In the genomic region with DNA sequence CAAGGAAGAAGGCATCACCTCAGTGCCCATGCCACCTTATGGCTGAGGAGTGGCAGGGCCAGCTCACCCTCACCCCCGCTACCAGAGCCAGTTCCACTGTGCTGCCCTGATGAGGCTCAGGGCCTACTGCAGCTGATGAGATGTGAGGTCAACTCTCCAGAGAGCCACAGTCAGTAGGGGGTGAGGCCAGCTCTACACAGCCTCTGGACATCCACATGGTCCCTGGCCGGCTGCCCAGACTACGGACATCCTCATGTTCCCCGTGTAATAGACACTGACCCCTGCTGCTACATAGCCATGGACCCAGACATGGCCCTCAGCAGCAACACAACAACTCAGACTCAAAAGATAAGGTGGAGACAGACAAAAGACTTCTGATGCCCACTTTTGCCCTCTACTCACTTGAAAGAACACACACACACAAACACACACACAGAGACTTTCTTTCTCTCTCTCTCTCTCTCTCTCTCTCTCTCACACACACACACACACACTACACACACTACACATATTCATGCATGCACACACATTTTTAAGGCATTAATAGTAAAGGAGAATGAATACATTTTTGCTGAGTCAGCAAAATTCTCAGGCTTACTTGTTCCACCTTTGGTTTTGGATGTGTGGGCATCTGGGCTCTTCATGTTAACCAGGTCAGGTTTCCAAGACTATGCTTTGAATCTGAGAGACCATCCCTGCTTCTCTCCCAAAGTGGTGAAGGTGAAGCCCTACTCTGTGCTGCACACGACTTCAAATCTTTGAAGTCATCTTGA, we compare ENCODE assay signal across 10 mouse cellular contexts.
DNase-seq lines count a peak whose midpoint lies in the region; ATAC-seq and TF ChIP-seq lines count a peak whose summit lies in the region.
"Had no signal": no experiment of that assay in that cellular context is flagged by ENCODE, and none has a peak within 500 bp of the region (broad histone marks: within the 10 kb centered on the region; RNA-seq: fewer than 3 reads in every experiment).

No protein-coding gene starts in this region.

- H3K36me3 ChIP-seq in lung, embryonic 14.5 days (ENCODE audit: insufficient read depth), result no peaks in the 10 kb centered on the region
- no peaks in the 10 kb centered on the region for H3K36me3 ChIP-seq in kidney, embryonic 16.5 days (ENCODE audit: insufficient read depth, low read length)
- H3K36me3 ChIP-seq in limb, embryonic 10.5 days, result no peaks in the 10 kb centered on the region
- H3K36me3 ChIP-seq: liver, embryonic 15.5 days; neural tube, embryonic 13.5 days had no signal

- H3K27me3 ChIP-seq in lung, embryonic 14.5 days (ENCODE audit: insufficient read depth, low read length), result no peaks in the 10 kb centered on the region
- no peaks in the 10 kb centered on the region for H3K27me3 ChIP-seq in kidney, embryonic 16.5 days (ENCODE audit: insufficient read depth, low read length)
- H3K27me3 ChIP-seq in limb, embryonic 10.5 days (ENCODE audit: low read depth, poor library complexity, severe bottlenecking), result no peaks in the 10 kb centered on the region
- H3K27me3 ChIP-seq: liver, embryonic 15.5 days; neural tube, embryonic 13.5 days had no signal

- ATAC-seq in lung, embryonic 14.5 days (ENCODE audit: insufficient read depth), result peak; percentile 73; the same call in 1 of the 2 replicates
- peak; percentile 59; the same call in 1 of the 2 replicates for ATAC-seq in kidney, embryonic 16.5 days (ENCODE audit: low FRiP score, low TSS enrichment)
- ATAC-seq in megakaryocyte-erythroid progenitor cell, adult 5-6 weeks (replicated peaks; ENCODE audit: low FRiP score, low TSS enrichment, poor library complexity, severe bottlenecking), result 0 out of 2 replicates have a peak, but pooled peaks have one; percentile 22

- no peak overlapping the region for H3K9ac ChIP-seq in lung, embryonic 14.5 days
- H3K9ac ChIP-seq in kidney, embryonic 16.5 days (replicated peaks; ENCODE audit: low read length), result no peak overlapping the region
- H3K9ac ChIP-seq: liver, embryonic 15.5 days; neural tube, embryonic 13.5 days had no signal

- no peak for TF ChIP-seq CTCF in lung, embryonic 14.5 days (IDR thresholded peaks at IDR 0.05; ENCODE audit: low read depth)

- WGBS in lung, embryonic 14.5 days, result 67% methylated on average over 5 of the region's 5 CpGs
- 78% methylated on average over 5 of the region's 5 CpGs for WGBS in kidney, embryonic 16.5 days
- WGBS in limb, embryonic 10.5 days, result 95% methylated on average over 5 of the region's 5 CpGs

- H3K4me2 ChIP-seq in lung, embryonic 14.5 days, result no peak overlapping the region
- H3K4me2 ChIP-seq in kidney, embryonic 16.5 days (replicated peaks; ENCODE audit: low read depth, low read length), result no peak overlapping the region
- H3K4me2 ChIP-seq: liver, embryonic 15.5 days; neural tube, embryonic 13.5 days had no signal

- H3K4me1 ChIP-seq in lung, embryonic 14.5 days (ENCODE audit: insufficient read depth), result no peaks in the 10 kb centered on the region
- peaks cover 6% of the 10 kb centered on the region; the same call in 1 of the 2 replicates for H3K4me1 ChIP-seq in kidney, embryonic 16.5 days (ENCODE audit: insufficient read depth, low read length)
- peaks cover 8% of the 10 kb centered on the region for H3K4me1 ChIP-seq in limb, embryonic 10.5 days
- H3K4me1 ChIP-seq: liver, embryonic 15.5 days; neural tube, embryonic 13.5 days had no signal

- intact Hi-C loops in left cerebral cortex, postnatal 25 days (cut with DNase I), result no loop called here

- H3K4me3 ChIP-seq in lung, embryonic 14.5 days (ENCODE audit: low read depth, low read length), result no peak overlapping the region
- no peak overlapping the region for H3K4me3 ChIP-seq in kidney, embryonic 16.5 days (ENCODE audit: low read length)
- no peak overlapping the region for H3K4me3 ChIP-seq in limb, embryonic 10.5 days
- H3K4me3 ChIP-seq: liver, embryonic 15.5 days; neural tube, embryonic 13.5 days had no signal

- H3K9me3 ChIP-seq in lung, embryonic 14.5 days (ENCODE audit: low read depth, low read length), result no peaks in the 10 kb centered on the region
- H3K9me3 ChIP-seq in kidney, embryonic 16.5 days (ENCODE audit: low read length), result no peaks in the 10 kb centered on the region
- no peaks in the 10 kb centered on the region for H3K9me3 ChIP-seq in limb, embryonic 10.5 days (replicated peaks)
- H3K9me3 ChIP-seq: liver, embryonic 15.5 days; neural tube, embryonic 13.5 days had no signal

- no peak overlapping the region for H3K27ac ChIP-seq in lung, embryonic 14.5 days (ENCODE audit: low read depth)
- H3K27ac ChIP-seq in kidney, embryonic 16.5 days (ENCODE audit: low read length), result no peak overlapping the region
- H3K27ac ChIP-seq in limb, embryonic 10.5 days, result no peak overlapping the region
- H3K27ac ChIP-seq: liver, embryonic 15.5 days; neural tube, embryonic 13.5 days had no signal

- peak; percentile 42 for DNase-seq in adrenal gland, postnatal 14 days
- no peak for DNase-seq in adrenal gland, adult 8-10 months
- peak; percentile 60 for DNase-seq in lung, embryonic 14.5 days
- no peak for DNase-seq in lung, postnatal 25 days (ENCODE audit: low spot score)
- no peak for DNase-seq in left cerebral cortex, postnatal 25 days (ENCODE audit: low spot score in 2 of 2)
- DNase-seq in limb, embryonic 10.5 days (ENCODE audit: low spot score), result no peak

Comparison
In these comparisons a context has a peak if more than half of its experiments do, and no peak if none do; other contexts are left out.
1. DNase-seq: peak in adrenal gland, postnatal 14 days (single experiment) and lung, embryonic 14.5 days (single experiment); none in adrenal gland, adult 8-10 months (single experiment), lung, postnatal 25 days (single experiment), left cerebral cortex, postnatal 25 days (0 of 2) and limb, embryonic 10.5 days (single experiment).
2. ATAC-seq: peak in every context shown above with its lines; median percentile 73 in lung, embryonic 14.5 days; 59 in kidney, embryonic 16.5 days; 22 in megakaryocyte-erythroid progenitor cell, adult 5-6 weeks.